Mouse (Mus musculus) forebrain, embryonic 10.5 days (tissue): ENCODE measurements around the gene Cfap44. TPM values are rescaled to one million over a fixed set of nuclear protein-coding genes. Genes with fewer than 3 reads are reported as not detected.
A peak's percentile ranks its signal among the peaks of the same experiment; 100 is the strongest.
"Not testable (repeated sequence)": the region's sequence is repeated elsewhere in the genome, so short reads cannot be mapped to it uniquely, and the experiment has no call there.

Experiments
- DNase-seq: peaks from one replicate; pipeline ENCODE4 v3.0.0-alpha.2; 2017; ENCODE audit warnings: low spot score; ENCODE audit errors: extremely low spot score
- H3K27ac ChIP-seq: fragments of 300-500 bp; sonication (generic); 2 replicates; pipeline ENCODE4 v1.5.1; 2016; ENCODE audit warnings: mild to moderate bottlenecking
- H3K27me3 ChIP-seq: fragments of 300-500 bp; sonication (generic); 2 replicates; pipeline ENCODE4 v1.6.1; 2016; ENCODE audit warnings: mild to moderate bottlenecking; ENCODE audit not compliant: poor library complexity, severe bottlenecking
- H3K36me3 ChIP-seq: fragments of 300-500 bp; sonication (generic); replicated peaks from 2 replicates; pipeline ENCODE4 v1.6.1; 2016; ENCODE audit warnings: mild to moderate bottlenecking, moderate library complexity
- H3K4me1 ChIP-seq: fragments of 300-500 bp; sonication (generic); 2 replicates; pipeline ENCODE4 v1.6.1; 2016
- H3K4me3 ChIP-seq: fragments of 300-500 bp; sonication (generic); 2 replicates; pipeline ENCODE4 v1.5.1; 2016; ENCODE audit warnings: mild to moderate bottlenecking, moderate library complexity
- H3K9me3 ChIP-seq: fragments of 300-500 bp; sonication (generic); 2 replicates; pipeline ENCODE4 v1.6.1; 2016; ENCODE audit warnings: mild to moderate bottlenecking, moderate library complexity
- WGBS: fragments of 180-500 bp; shearing (Covaris S2); methylation state at CpG from one replicate; pipeline ENCODE4 v1.1.7; 2016; 5-methylcytosine and 5-hydroxymethylcytosine counted together
- polyA plus RNA-seq: library from polyadenylated mRNA; unstranded; fragments of >200 nt; fragmentation: Nextera tagmentation; extraction: Ambion mirVana; gene quantifications from 2 replicates; pipeline ENCODE4 v1.2.1, GENCODE M21; 2016

The Cfap44 gene
- polyA plus RNA-seq, 1 experiment from 2014 or later = 0.45 TPM

DNA sequence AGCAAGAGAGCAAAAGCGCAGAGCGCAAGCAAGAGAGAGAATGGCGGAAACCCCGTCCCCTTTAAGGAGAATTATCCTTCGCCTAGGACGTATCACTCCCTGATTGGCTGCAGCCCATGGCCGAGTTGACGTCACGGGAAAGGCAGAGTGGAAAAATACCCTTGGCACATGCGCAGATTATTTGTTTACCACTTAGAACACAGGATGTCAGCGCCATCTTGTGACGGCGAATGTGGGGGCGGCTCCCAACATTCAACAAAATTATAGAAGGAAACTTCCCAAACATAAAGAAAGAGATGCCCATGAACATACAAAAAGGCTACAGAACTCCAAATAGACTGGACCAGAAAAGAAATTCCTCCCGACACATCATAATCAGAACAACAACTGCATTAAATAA lies 47.3 kb downstream of the Cfap44 start:
- H3K9me3 ChIP-seq, H3K27me3 ChIP-seq, H3K4me1 ChIP-seq, H3K4me3 ChIP-seq, DNase-seq, H3K27ac ChIP-seq, H3K36me3 ChIP-seq: not testable (repeated sequence)
- WGBS = 96% methylated on average over 15 of the region's 15 CpGs

DNA sequence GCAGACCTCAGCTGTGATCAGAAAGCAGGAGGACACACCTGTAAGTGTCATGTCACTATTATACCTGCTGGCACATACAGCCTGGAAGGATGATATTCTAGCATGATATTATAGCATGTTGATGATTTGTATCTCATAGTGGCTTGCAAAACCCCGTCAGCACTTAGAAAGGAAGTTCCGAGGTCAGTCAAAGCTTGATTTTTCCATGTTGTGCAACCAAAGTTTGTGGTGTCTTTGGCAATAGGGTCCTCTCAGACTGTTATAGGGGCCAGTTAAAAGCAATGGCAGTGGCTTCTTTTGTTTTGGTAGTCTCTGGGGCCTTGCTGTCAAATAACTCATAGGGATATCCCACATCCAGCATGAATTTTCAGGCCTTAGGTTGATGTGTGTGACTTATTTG lies 63.3 kb downstream of the Cfap44 start:
- Histone ChIP-seq H3K36me3 (no peaks in the 10 kb centered on the region), H3K4me1 (peaks cover 6% of the 10 kb centered on the region), H3K27me3 (no peaks in the 10 kb centered on the region), H3K4me3 (no peak overlapping the region), H3K27ac (no peak overlapping the region), H3K9me3 (no peaks in the 10 kb centered on the region)
- DNase-seq = no peak
- 96% methylated on average over 2 of the region's 2 CpGs for WGBS

DNA sequence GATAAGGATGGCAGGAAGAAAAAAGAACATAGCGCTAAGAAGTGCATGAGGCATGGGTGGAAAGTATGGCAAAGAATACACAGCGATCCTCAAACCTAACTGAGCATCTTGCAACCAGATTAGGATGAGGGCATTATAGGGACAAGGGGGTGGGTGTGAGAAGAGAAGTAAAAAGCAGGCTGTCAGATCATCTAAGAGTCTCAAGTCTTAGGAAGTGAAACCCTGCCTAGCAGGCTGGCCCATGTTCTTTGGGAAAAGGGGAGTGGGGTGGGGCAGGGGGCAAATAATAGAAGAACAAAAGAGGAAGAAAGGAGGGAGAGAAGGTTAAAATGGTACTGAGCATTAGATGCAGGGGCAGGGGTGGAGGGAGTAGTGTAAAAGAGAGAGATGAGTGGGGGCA lies 64.2 kb downstream of the Cfap44 start:
- 95% methylated on average over 2 of the region's 2 CpGs for WGBS
- no peaks in the 10 kb centered on the region for H3K9me3 ChIP-seq

DNA sequence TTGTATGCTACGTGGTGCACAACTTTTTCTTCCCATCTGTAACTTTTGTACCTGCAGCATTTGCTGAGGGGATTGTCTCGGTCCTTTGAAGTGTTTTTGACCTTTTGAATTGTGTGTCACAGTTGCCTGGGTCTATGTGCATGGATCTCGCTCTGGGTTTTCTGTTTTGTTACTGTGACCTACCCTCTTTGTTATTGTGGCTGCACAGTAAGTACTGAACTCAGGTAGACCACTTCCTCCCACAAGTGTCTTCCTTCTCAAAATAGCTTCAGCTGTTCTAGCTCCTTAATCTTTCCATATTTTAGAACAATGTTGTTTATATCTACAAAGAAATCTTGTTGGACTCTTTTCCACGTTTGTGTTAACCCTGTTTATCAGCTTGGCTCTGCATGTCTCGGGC lies 66.3 kb downstream of the Cfap44 start:
- no peak overlapping the region for H3K27ac ChIP-seq
- no peak for DNase-seq
- peaks cover 6% of the 10 kb centered on the region for H3K4me1 ChIP-seq
- no peaks in the 10 kb centered on the region for H3K27me3 ChIP-seq
- 82% methylated on average over 5 of the region's 5 CpGs for WGBS
- H3K36me3 ChIP-seq = no peaks in the 10 kb centered on the region
- no peaks in the 10 kb centered on the region for H3K9me3 ChIP-seq
- no peak overlapping the region for H3K4me3 ChIP-seq

More for the DNA sequence above, 64.2 kb downstream of the Cfap44 start:
- Histone ChIP-seq H3K27ac (no peak overlapping the region), H3K36me3 (no peaks in the 10 kb centered on the region), H3K27me3 (no peaks in the 10 kb centered on the region), H3K4me1 (peaks cover 6% of the 10 kb centered on the region), H3K4me3 (no peak overlapping the region)
- DNase-seq = no peak

DNA sequence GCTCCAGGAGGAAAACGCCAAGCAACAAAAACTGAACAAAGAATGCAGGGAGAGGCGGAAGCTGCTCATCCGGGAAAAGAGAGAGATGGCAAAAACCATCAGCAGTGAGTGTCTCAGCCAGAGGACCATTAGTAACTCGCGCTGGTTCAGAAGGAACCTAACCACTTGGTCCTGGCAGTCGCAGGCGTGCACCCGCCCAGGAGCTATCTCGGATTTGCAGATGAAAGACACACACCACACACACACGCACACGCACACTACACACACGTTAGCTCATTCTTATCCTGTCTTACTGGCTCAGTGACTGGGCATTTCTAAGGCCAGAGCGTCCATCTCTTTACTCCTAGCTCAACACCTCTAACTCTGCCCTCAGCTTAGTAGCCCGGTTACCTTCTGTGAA lies 80.7 kb downstream of the Cfap44 start:
- DNase-seq = no peak
- WGBS = 92% methylated on average over 14 of the region's 14 CpGs
- H3K36me3 ChIP-seq = peaks cover 9% of the 10 kb centered on the region

GRCm38 (mm10) chr16:44475682-44476375 lies 81.2 kb downstream of the Cfap44 start:
- 89% methylated on average over 11 of the region's 11 CpGs for WGBS
- Histone ChIP-seq H3K27ac (no peak overlapping the region), H3K4me3 (no peak overlapping the region), H3K9me3 (no peaks in the 10 kb centered on the region), H3K36me3 (peaks cover 9% of the 10 kb centered on the region), H3K27me3 (peaks cover 4% of the 10 kb centered on the region), H3K4me1 (no peaks in the 10 kb centered on the region)
- no peak for DNase-seq

More for the DNA sequence above, 80.7 kb downstream of the Cfap44 start:
- H3K4me1 ChIP-seq = no peaks in the 10 kb centered on the region
- H3K9me3 ChIP-seq = no peaks in the 10 kb centered on the region
- H3K27me3 ChIP-seq = peaks cover 4% of the 10 kb centered on the region
- no peak overlapping the region for H3K27ac ChIP-seq
- no peak overlapping the region for H3K4me3 ChIP-seq

DNA sequence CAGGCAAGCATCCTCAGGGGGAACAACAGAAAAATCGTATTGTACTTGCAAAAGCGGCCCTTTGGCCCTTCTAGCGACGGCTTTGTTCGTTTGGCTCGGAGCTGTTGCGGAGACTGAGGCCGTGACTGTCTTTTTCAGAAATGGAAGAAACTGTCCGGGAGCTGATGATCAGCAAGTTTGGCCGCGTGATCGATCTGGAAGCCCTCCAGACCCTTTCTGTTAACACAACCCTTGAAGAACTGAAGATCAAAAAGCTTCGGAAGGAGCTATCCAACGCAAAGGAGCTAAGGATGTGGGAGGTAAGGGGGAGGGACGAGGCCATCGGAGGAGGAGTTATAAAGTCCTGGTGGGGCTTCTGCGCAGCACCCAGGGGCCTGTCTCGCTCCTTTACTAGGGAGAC lies 84.2 kb downstream of the Cfap44 start:
- Histone ChIP-seq H3K4me1 (peaks cover 5% of the 10 kb centered on the region; the same call in 1 of the 2 replicates), H3K4me3 (no peak overlapping the region), H3K9me3 (no peaks in the 10 kb centered on the region), H3K27ac (no peak overlapping the region), H3K27me3 (peaks cover 9% of the 10 kb centered on the region), H3K36me3 (peaks cover 34% of the 10 kb centered on the region)
- 42% methylated on average over 18 of the region's 18 CpGs for WGBS
- DNase-seq = no peak

- Histone ChIP-seq H3K4me3 (no peak overlapping the region), H3K4me1 (peaks cover 5% of the 10 kb centered on the region; the same call in 1 of the 2 replicates), H3K36me3 (peaks cover 42% of the 10 kb centered on the region), H3K9me3 (no peaks in the 10 kb centered on the region), H3K27me3 (peaks cover 9% of the 10 kb centered on the region), H3K27ac (no peak overlapping the region)
- DNase-seq = no peak
- WGBS = 95% methylated on average over 14 of the region's 14 CpGs
These were observed 85.3 kb downstream of the Cfap44 start for GRCm38 (mm10) chr16:44479852-44480251.

GRCm38 (mm10) chr16:44480616-44481015 lies 86.0 kb downstream of the Cfap44 start:
- Histone ChIP-seq H3K27me3 (peaks cover 9% of the 10 kb centered on the region), H3K27ac (no peak overlapping the region), H3K9me3 (no peaks in the 10 kb centered on the region), H3K36me3 (peaks cover 49% of the 10 kb centered on the region), H3K4me1 (peaks cover 7% of the 10 kb centered on the region; the same call in 1 of the 2 replicates), H3K4me3 (no peak overlapping the region)
- 81% methylated on average over 7 of the region's 7 CpGs for WGBS
- no peak for DNase-seq

- H3K4me3 ChIP-seq = no peak overlapping the region
- H3K27me3 ChIP-seq = peaks cover 9% of the 10 kb centered on the region
- whole genome bisulfite sequencing = 54% methylated on average over 28 of the region's 28 CpGs
- no peaks in the 10 kb centered on the region for H3K9me3 ChIP-seq
- H3K27ac ChIP-seq = no peak overlapping the region
- H3K36me3 ChIP-seq = peaks cover 62% of the 10 kb centered on the region
- DNase-seq = no peak
- H3K4me1 ChIP-seq = peaks cover 20% of the 10 kb centered on the region
These were observed 87.3 kb downstream of the Cfap44 start for GRCm38 (mm10) chr16:44481599-44482593.

DNA sequence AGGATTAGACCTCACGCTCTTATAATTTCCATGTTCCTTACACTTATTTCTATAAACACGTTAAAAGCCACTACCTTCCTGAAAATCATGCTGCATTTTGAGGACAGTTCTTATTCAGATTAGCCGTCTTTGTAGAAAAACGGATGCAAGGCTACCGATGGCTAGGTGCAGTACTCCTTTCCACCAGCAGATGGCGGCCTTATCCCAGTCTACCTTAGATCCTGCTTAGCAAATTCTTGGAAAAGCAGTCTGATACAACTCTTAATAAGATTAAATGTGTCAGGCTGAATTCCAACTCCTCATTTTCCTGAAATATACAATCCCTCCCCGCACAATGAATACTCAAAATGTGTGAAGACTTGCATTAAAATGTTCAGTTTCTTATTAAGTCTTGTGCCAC lies 89.5 kb downstream of the Cfap44 start:
- H3K36me3 ChIP-seq = peaks cover 81% of the 10 kb centered on the region
- WGBS = 9% methylated on average over 7 of the region's 7 CpGs
- peak; percentile 72 for DNase-seq

DNA sequence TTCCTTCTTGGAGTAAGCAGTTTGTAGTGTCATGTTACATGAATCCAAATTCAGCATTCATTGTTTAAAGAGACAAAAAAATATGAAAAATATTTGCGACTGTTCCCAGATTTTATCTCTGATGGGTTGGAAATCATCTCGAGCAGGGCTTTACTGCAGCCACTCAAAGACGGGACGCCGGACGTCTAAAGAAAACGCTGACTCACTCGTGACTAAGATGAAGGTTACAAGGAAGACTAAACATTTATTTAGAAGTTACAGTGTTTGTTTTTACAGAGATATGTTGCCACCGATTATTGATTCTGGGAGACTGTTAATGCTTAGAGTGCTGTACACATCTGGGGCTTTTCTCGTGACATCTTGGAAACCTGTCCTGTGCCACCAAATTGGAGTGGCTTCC lies 90.2 kb downstream of the Cfap44 start:
- Histone ChIP-seq H3K4me1 (peaks cover 28% of the 10 kb centered on the region), H3K9me3 (no peaks in the 10 kb centered on the region), H3K36me3 (peaks cover 86% of the 10 kb centered on the region), H3K27me3 (peaks cover 7% of the 10 kb centered on the region), H3K4me3 (no peak overlapping the region), H3K27ac (no peak overlapping the region)
- WGBS = 90% methylated on average over 10 of the region's 10 CpGs
- DNase-seq = no peak

More for the DNA sequence above, 89.5 kb downstream of the Cfap44 start:
- Histone ChIP-seq H3K4me1 (peaks cover 28% of the 10 kb centered on the region), H3K9me3 (no peaks in the 10 kb centered on the region), H3K4me3 (no peak overlapping the region), H3K27ac (no peak overlapping the region), H3K27me3 (peaks cover 9% of the 10 kb centered on the region)

DNA sequence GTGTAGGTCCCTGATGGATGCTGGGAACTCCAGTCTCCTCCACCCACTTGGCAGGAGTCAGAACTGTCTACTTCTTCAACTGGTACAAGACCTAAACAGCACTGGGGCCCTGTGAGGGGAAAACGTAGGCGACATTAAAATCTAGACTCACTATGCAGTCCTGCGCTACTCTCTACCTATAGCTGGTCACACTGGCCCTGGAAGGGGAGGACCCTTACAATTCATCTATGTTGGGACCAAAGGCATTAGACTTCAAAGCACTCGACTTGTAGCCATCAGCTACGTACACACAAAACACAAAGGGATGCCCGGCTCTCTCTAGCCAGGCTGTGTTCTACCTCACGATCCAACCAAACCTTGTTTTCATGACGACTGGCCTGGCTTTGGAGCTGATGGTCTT lies 91.1 kb downstream of the Cfap44 start:
- no peak for DNase-seq
- peaks cover 5% of the 10 kb centered on the region for H3K27me3 ChIP-seq
- no peak overlapping the region for H3K4me3 ChIP-seq
- no peaks in the 10 kb centered on the region for H3K9me3 ChIP-seq
- peaks cover 28% of the 10 kb centered on the region for H3K4me1 ChIP-seq
- peak overlapping the region; percentile 41 for H3K27ac ChIP-seq
- WGBS = 88% methylated on average over 8 of the region's 8 CpGs
- peaks cover 91% of the 10 kb centered on the region for H3K36me3 ChIP-seq
